Mouse (Mus musculus): ENCODE data around the gene Scrn2.

DNA sequence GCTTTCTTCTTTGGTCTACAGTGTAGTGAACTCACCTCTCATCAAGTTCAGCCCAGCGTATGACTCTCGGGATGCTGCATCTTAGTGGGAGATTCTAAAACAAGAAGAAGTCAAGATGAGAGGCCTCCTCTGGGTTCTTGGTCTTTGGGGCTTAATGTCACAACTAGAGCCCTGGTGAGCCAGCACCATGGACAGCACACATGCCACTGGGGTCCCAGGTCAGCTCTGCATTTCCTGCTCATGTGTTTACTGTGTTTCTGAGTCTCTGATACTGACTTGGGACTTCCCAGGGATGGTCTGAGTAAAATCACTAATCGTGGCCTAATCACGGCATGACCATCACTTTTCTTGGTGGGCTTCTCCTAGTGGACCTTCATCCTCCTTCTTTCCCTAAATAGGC, 49.0 kb downstream of the Scrn2 start:
- TF ChIP-seq CTCF (IDR thresholded peaks at IDR 0.05; ENCODE audit: low read depth) = no peak
- TF ChIP-seq EP300 (IDR thresholded peaks at IDR 0.05; ENCODE audit: low read depth) = no peak

All from liver, embryonic 14.5 days (tissue).